Mouse (Mus musculus): ENCODE results near the gene Cdc14a.

The Cdc14a gene

DNA sequence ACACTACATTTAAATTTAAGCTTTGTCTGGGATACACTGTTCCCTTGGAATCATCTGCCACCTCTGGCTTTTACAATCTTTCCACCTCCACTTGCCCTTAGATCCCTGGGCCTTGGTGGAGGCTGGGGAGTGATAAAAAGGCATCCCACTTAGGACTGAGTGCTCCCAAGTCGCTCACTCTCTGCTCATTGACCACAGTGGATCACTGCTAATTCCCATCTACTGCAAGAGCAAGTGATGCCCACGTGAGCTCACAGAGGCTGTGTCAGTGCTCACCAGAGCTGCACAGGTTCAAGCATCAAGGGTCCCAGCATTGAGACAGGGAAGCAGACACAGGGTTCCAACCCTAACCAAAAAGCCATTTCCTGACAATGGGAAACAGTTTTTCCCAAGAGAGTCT, 98.3 kb downstream of the Cdc14a start:
- DNase-seq: no peak

DNA sequence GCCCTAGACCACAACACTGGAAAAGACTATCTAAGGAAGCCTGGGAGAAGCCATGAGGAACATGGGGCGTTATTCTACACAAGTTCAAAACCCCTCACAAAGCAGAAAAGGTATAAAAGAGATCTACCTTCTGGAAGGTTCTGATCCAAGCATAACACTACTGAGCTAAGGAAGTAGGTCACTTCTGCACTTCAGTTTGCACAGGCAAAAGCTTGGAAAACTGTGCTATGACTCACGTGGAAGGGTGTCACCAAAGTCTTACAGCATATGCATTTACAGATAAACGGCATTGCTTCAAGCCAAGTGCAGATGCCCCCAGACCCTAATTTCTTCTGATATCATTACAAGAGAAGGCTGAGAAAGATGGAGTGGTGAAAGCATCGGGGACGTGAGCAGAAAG, 104.1 kb downstream of the Cdc14a start:
- DNase-seq: no peak

DNA sequence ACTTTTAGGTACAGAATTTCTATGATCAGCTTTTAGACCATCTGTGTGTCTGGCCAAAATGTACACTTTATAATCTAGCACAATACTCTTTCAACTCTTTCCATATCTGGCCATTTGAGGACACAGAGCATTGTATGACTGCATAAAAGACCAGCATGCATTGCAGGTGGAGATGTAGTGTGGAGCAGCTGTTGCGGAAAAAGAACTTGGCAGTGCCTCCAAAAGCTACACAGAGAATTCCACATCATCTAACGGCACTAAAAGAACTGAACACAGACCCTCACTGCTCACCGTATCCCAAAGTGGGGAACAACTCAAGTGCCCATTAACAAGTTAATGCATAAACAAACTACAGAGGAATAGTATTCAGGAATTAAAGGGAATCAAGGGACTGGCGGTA, 112.0 kb downstream of the Cdc14a start:
- DNase-seq: no peak

DNA sequence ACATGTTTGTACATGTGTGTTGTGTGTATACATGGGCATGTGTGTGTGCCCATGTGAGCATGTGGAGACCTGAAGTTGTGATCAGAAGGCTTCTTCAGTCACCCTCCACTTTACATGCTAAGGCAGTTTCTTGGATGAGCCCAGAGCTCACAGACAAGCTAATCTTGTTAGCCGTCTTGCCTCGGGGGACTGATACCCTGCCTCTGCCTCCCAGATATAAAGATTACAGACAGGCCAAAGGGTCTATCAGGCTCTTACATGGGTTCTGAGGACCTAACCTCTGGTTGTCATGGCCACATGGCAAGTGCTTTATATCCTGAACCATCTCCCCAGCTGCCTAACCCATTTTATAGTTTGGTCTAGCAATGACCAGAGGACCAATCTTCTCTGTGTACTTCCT, 112.7 kb downstream of the Cdc14a start:
- no peak for DNase-seq

DNA sequence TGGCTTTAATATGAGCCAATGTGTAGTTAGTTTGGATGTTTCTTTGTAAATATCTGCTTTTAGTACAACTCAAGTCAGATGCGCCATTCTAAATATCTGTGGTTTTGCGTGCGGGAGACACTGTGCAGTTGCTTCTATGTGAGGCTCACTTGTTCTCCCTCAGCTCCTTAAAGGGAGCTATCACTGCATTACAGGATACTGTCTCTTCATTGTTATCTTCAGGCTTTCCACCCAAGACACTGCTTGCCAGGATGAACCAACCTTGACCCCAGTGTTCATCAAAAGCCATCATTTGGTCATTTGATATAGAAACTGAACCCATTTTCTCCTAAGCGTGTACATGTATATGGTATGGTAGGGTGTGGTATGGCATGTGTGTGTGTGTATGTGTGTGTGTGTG, 113.2 kb downstream of the Cdc14a start:
- DNase-seq: no peak

DNA sequence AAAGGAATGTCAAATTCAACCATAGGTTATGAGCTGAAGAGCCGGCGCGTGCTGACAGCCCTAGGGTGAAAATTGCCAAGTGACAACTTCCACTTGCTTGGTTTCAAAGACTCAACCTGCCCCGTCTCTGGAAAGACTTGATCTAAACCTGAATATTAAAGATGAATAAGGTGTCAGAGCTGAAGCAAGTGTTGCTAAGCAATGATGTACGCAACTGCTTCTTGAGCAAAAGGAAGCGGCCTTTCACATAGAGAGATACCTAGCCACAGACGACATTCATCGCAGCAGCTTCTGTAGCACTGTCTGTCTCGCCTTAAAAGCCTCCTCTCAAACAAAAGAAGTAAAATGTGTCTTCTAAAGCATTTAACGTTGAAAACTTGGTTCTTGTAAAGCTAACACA, 113.8 kb downstream of the Cdc14a start:
- no peak for DNase-seq

DNA sequence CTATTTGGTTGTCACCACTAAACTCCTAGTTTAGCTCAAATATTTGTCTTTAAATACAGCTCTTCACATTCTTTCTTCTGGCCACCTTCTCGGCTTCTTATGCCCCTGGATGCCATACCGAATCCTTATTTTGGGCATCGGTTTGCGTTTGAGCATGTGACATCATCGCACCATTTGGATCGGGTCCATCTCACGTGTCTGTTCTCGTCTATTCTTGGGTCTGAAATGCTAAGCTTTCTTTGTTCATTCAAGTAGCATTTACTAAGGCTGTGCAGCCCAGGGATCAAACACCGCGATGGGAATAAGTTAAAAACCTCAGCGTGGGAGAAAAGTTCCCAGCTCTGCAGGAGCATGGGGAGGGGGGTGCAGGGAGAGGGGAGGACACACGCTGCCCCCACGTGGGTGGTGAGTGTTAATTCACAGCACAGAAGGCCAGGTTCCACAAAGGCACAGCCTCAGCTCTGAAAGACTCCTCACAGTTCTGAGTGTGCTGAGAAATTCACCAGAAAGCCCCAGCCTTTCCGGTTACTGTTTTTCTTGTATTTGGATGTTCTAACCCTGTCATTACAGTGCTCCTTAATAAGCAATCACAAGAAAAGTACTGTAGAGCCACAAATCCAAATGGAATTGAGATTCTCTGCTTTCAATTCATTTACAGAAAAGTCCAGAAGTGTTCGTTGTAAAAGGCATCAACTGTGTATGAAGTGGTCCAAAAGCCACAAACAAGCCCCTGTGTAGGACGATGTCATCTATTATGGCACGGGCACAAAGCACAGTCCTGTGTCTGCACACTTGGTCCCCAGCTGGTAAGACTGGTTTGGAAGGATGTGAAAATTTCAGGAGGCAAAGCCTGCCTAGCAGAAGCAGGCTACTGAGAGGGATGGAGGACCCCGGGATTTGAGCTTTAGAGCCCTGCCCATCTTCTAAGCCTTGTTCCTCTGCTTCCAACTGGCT, 118.8 kb downstream of the Cdc14a start:
- no peak for DNase-seq

DNA sequence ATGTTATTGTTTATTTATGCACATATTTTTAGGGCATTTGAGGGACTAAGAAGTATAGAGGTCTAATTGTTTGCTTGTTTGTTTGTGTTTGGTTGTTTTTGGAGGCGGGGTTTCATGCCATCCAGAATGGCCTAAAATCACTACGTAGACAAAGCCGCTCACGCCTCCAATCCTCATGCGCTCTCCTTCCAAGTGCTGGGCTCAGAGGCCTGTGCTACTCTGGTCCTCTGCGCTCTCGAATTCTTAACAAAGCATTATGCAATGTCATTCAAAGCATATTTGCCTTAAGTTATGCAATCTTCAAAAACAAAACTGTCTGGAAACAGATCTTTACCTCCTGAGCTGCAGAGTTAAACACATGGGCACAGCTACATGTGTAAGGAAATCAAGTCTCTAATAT, 121.3 kb downstream of the Cdc14a start:
- DNase-seq: no peak

DNA sequence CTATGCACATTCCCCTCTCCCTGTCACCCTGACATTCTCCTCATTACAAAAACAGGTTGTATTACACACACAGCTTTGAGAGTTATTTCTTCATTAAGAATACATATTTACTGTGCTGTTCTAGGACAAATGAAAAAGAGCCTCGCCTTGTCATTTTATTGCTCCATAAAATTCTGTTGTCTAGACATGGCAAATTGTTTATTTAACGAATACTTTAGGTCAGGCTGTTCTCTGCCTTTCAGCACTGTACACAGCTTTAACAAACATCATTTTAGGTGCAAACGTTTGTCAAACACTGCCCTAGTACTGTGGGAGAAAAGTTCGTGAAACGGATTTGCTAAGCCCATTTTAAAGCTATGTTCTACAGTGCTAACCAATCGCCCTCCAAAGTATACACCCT, 122.1 kb downstream of the Cdc14a start:
- DNase-seq: no peak

DNA sequence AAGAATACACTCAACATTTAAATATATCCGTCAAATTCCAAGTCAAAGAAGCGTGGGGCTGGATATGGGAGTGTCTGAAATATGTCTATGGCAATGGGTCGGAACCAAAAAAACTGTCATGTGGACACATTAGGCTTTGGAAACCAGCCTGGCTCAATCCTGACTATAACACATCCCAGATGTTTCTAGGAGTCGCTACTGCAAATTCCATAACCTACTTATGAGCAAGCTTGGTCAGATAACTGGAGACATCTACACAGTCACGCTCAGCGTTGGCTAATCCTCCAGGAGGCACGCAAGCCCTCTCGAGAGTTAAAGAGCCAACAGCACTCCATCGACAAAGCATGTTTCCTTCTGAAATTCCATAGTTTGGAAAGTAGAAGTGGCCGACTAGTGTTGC, 125.1 kb downstream of the Cdc14a start:
- DNase-seq: no peak

DNA sequence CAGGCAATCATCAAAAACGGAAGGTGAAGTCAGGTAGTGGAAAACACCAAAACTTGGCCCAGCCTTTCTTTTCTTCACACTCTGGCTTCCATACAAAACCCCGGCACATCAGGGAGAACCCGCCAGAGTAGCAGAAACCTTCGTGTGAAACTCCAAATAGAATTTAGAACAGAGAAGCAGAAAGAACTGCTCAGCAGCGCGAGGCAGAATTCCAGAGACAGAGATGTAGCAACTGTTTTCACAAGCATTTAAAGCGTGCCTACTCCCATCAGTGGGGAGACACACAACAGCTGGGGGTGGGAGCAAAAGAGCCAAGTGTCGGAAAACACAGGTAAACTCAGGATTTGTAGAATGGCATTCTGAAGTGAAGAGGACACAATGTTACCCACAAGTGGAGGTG, 125.8 kb downstream of the Cdc14a start:
- no peak for DNase-seq

DNA sequence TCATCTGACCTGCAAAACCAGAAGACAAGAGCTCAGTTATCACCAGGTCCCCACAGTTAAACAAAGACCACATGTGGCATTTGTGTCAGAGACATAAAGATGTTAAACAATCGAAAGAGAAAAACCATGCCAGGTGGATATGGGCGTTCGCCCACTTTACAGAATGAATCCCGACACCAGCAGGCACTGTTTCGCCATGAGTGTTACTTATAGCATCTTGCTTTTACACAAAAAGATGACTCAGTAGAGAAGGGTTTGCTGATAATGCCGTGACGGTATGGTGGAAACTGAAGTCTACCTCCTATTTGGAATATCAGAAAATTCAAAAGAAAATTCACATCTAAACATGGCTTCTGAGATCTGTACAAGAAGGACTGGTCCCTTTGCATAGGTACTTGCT, 126.7 kb downstream of the Cdc14a start:
- DNase-seq: no peak

DNA sequence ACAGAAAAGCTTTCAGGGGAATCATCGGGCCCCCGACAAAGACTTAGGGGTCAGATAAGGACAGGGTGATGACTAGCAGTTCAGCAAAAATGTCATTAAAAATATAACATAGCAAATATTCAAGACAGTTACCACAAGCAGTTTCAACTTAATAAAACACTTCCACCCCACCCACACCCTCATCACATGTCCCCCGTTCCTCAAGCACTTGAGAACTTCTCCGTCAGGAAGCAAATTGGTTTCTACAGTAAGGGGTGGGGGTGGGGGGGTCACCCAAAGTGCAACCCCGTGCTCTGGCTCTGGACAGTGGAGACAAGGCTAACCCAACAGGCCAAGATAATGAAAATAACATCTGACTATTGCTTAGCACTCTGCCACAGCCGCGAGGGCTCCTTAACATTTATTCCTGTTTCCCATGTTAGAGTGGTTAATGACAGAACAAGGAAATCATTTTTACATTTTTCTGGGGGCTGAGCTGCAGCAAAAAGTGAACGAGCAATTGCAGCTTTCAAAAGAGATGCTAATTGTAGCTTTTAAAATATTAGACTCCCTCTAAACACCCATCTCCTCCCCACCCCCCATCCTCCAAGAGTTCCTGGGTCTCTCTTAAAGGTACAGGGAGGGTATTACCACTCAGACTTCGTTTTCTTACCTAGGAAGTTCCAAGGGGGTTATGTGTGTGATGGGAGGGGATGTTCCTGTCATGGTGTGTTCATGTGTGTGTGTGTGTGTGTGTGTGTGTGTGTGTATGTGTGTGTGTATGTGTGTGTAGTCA, 133.6 kb downstream of the Cdc14a start:
- no peak for DNase-seq

DNA sequence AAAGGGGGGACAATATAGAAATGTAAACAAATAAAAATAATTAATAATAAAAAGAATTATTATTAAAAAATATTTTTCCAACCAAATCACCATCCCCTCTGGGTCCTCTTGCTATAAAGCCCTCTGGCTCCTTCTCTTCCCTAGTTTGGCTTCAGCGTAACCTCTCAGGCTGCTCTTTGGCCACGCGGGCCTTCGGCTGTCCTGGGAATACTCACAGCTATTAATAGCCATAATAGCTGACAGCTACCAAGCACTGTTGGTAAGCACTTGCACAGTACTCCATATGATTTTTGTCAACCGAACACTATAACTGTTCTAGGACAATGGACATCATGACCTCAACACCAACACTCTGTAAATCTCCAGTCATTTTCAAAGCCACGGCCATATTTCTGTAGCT, 135.0 kb downstream of the Cdc14a start:
- DNase-seq: no peak

DNA sequence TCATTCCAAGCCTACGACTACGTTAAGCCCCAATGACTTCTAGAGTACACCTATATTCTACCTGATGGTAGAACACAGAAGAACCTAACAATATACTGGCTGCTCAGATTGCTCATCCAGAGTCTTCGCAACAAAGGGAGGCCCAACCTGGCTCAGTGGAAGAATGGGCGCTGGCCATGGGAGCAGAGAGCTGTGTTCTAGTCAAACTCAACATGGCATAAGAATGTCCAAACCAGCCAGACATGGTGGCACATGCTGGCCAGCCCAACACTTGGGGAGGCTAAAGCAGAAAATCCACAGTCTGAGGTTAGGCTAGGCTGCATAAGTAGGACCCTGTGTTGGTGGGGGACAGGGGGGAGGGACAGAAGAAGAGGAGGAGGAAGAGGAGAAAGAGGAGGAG, 139.1 kb downstream of the Cdc14a start:
- no peak for DNase-seq

DNA sequence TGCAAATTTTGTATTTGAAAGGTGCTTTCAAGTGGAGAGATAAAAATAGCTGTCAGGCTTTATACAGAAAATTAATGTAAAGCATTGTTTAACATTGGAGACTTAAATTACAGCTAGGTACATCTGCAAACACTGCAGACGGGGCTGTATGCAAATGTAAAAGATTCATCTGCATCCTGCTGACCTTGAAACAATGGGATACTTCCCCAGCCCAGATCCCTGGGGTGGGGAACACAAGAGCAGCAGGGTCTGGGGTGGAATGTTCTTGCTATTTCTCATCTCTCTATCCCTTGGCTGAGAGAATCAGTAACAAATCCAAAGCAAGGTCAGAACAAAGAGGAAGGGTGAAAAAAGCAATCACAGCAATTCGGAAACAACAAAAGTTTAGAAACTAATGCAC, 139.8 kb downstream of the Cdc14a start:
- no peak for DNase-seq

DNA sequence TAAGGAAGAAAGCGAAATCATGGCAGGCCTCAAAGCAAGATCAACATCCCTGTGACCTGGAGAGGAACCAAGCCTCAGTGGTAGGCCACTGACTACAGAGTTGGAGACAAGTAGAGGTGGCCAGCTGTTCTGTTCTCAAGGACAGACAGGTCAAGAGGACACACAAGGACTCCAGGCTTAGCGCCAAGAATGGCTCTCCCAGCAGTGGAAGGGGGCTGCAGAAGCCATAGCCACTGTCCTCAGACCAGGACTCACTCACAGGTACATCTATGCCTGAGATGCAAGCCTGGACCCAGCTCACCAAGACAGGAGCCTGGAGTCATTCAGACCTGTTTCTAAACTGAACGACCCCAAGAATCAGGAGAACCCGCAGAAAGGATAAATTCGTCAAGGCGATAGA, 142.2 kb downstream of the Cdc14a start:
- no peak for DNase-seq

DNA sequence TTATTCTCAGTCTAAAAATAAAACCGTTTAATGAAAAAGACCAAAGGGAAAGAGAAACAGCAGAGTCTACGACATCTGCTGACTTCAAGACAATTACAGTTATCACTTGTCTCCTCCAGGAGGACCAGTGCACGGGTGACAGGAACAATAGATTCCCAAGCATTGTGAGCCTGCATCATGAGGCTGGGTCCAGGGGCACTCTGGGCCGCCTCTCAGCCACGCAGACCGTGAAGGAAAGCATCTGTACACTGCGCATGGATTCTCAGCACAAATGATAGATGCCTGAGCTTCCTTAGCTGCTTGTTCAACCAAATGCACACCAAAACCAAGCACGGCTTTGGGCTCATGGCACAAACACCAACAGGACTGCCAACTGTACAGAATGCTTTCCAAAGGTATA, 146.7 kb downstream of the Cdc14a start:
- DNase-seq: no peak

DNA sequence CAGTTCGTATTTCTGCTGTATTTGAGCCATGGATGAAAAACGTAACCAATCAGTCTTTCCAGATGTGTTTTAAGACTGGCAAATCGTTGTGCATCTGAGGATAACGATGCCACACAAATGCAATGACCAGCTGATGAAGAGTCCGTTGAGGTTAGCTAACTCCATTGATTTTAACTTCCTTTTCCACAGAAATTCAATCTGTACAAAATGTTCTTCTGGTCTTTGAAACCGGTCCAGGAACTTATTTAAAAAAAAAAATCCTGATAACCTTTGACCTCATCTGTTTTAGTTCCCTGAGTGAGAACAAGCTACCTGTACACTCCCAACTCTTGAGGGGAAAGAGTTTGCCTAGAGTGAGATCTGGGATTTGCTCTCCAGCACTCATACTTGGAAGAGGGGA, 152.2 kb downstream of the Cdc14a start:
- DNase-seq: no peak

DNA sequence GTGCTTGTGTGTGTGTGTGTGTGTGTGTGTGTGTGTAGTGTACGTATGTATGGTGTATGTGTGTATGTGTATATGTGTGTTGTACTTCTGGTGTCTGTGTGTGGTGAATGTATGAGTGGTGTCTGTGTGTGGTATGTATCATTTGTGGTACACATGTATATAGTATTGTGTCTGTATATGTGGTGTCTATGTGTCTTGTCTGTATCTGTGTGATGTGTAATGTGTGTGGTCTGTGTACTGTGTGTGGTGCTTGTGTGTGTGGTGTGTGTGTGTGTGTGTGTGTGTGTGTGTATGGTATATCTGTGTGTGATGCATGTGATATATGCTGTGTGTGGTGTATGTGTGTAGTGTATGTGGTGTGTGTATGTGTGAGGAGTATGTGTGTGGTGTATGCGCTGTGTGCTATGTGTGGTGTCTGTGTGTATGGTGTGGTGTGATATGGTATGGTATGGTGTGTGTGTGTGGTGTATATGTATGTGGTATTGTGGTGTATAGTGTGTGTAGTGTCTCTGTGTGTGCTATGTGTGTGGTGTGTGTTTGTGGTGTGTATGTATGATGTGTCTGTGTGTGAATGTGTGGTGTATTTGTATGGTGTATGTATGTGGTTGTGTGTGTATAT, 156.7 kb downstream of the Cdc14a start:
- DNase-seq: no peak

DNA sequence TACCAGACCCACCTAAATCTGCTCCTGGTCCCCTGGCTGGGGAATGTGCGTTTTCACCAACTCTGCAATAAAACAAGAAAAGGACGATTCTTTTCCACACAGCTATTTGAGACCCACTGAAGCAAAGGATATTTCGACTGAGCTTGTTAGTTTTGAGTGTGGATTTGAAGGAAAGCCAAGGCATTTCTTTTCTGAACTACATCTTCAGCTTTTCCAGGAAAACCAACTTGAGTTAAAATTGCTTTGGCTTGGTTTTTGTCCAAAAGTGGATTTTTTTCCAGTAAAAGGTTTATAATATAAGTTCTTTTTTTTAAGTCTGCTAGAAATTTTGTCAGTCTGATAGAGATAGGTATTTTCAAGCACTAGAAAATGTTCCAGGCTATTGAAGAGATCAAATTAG, 157.5 kb downstream of the Cdc14a start:
- no peak for DNase-seq

DNA sequence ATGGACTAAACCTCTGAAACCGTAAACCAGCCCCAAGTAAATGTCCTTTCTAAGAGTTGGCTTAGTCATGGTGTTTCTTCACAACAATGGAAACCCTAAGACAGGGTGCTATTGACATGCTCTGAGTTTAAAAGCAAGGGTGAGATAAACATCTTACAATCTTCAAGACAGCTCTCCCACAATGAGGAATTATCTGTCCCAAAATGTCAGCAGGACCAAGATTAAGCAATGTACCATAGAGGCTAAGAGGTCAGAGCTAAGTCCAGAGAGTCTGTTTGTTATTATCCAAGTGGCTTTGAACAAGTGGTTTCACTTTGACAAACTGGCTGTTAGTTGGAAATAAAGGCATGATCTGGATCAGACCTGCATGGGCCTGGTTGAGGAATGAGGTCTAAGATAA, 159.9 kb downstream of the Cdc14a start:
- no peak for DNase-seq

DNA sequence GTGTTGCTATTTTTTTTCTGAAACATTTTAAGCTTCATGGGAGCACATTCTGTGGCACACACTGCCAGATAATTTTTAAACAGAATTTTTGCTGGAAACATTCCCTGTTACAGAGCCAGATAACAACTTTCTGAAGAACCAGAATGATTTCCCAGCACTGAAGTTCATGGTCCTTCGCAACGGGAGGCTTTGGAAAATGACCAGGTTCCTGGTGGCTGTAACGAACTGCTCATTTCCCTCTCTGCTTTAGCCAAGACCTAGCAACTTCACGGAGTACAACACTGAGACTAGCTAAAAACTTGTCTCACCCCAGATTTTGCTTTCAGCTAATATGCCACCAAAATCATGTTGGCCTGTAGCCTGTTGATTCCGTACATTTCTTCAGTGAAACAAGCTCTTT, 160.8 kb downstream of the Cdc14a start:
- no peak for DNase-seq

DNA sequence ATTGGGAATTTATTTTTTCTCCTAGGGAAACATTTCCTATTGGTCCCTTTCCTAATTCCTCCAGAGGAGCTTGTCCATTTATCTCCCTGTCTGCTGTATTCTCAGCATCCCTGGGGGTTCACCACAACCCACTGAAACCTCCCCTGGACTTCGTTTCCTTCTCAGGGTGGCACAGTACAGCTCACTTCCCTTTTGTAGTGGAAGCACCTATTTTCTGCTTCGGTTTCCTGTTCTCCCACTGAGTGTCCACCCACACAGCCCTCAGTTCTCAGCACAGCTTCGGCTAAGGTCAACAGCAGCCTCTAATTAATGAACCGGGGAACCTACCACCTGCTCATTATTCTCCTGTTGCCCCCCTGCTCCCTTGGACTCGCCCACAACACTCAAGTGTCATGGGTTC, 167.7 kb downstream of the Cdc14a start:
- no peak for DNase-seq

Measured in cerebellum, adult 8-10 months (tissue).